Mouse (Mus musculus) CH12.LX (cell line): ENCODE measurements around the gene Cep97.

ENCODE experiments used
- BHLHE40 ChIP-seq: IDR thresholded peaks from 2 replicates; pipeline ENCODE4 v1.6.1; 2011; ENCODE audit warnings: mild to moderate bottlenecking, low read depth, low read length, improper control_type of control experiment
- CTCF ChIP-seq, 2 experiments: IDR thresholded peaks in 1 of 2; conservative IDR thresholded peaks in 1 of 2; 2 replicates each; pipeline ENCODE4 v1.5.1; 2011 to 2012; ENCODE audit warnings: low read depth in 2 of 2, low read length in 2 of 2, improper control_type of control experiment in 1 of 2, inconsistent platforms in 1 of 2, mild to moderate bottlenecking in 1 of 2, moderate library complexity in 1 of 2
- EP300 ChIP-seq: IDR thresholded peaks from 2 replicates; pipeline ENCODE4 v1.6.1; 2011; ENCODE audit warnings: low read length, improper control_type of control experiment
- GABPA ChIP-seq: IDR thresholded peaks from 2 replicates; pipeline ENCODE4 v1.6.1; 2012; ENCODE audit warnings: low read depth, low read length, improper control_type of control experiment, inconsistent platforms; ENCODE audit not compliant: insufficient replicate concordance
- JUND ChIP-seq: conservative IDR thresholded peaks from 2 replicates; pipeline ENCODE4 v1.6.1; 2011; ENCODE audit warnings: low read depth, low read length, improper control_type of control experiment
- MAFK ChIP-seq: IDR thresholded peaks from 2 replicates; pipeline ENCODE4 v1.6.1; 2011; ENCODE audit warnings: low read length, improper control_type of control experiment; ENCODE audit not compliant: insufficient replicate concordance
- POLR2A ChIP-seq: IDR thresholded peaks from 2 replicates; pipeline ENCODE4 v1.6.1; 2011; ENCODE audit warnings: low read depth, mild to moderate bottlenecking, improper control_type of control experiment, low read length
- SIN3A ChIP-seq: IDR thresholded peaks from 2 replicates; pipeline ENCODE4 v1.6.1; 2012; ENCODE audit warnings: low read length, improper control_type of control experiment, inconsistent platforms
- TCF12 ChIP-seq: IDR thresholded peaks from 2 replicates; pipeline ENCODE4 v1.6.1; 2014; ENCODE audit warnings: low read depth, mild to moderate bottlenecking, inconsistent platforms, low read length, improper control_type of control experiment
- USF2 ChIP-seq: conservative IDR thresholded peaks from 2 replicates; pipeline ENCODE4 v1.6.1; 2011; ENCODE audit warnings: low read depth, low read length, improper control_type of control experiment
- ZC3H11A ChIP-seq: IDR thresholded peaks from 2 replicates; pipeline ENCODE4 v1.6.1; 2012; ENCODE audit warnings: low read depth, mild to moderate bottlenecking, inconsistent platforms, low read length, improper control_type of control experiment
- ZNF384 ChIP-seq: IDR thresholded peaks from 2 replicates; pipeline ENCODE4 v1.6.1; 2012; ENCODE audit warnings: low read depth, low read length, improper control_type of control experiment, inconsistent platforms

GRCm38 (mm10) chr16:55895651-55896095, 39.0 kb downstream of the Cep97 start:
- TF ChIP-seq CTCF (conservative IDR thresholded peaks at IDR 0.05 in 1 of 2, IDR thresholded peaks at IDR 0.05 in 1 of 2; ENCODE audit: low read depth in 2 of 2, low read length in 2 of 2) = no peak
- TF ChIP-seq GABPA = no peak
- TF ChIP-seq SIN3A = peak; percentile 64
- no peak for TF ChIP-seq ZC3H11A
- no peak; the same call in 1 of the 2 replicates for TF ChIP-seq MAFK
- TF ChIP-seq BHLHE40 = no peak; the same call in 1 of the 2 replicates
- 0 out of 2 replicates have a peak, but pooled peaks have one; percentile 40 for TF ChIP-seq JUND
- no peak for TF ChIP-seq POLR2A
- no peak for TF ChIP-seq TCF12
- TF ChIP-seq USF2 = no peak
- TF ChIP-seq EP300 = no peak; the same call in 1 of the 2 replicates
- TF ChIP-seq ZNF384 = 0 out of 2 replicates have a peak, but pooled peaks have one; percentile 3
